Mouse (Mus musculus) urinary bladder, adult 18-20 months (tissue): ENCODE measurements around the gene Olfr1173.

ENCODE experiments used
- DNase-seq, 2 experiments: peaks; one replicate each; pipeline ENCODE4 v3.0.0; 2022; ENCODE audit warnings: low spot score in 2 of 2, mixed read lengths in 2 of 2

The Olfr1173 gene

DNA sequence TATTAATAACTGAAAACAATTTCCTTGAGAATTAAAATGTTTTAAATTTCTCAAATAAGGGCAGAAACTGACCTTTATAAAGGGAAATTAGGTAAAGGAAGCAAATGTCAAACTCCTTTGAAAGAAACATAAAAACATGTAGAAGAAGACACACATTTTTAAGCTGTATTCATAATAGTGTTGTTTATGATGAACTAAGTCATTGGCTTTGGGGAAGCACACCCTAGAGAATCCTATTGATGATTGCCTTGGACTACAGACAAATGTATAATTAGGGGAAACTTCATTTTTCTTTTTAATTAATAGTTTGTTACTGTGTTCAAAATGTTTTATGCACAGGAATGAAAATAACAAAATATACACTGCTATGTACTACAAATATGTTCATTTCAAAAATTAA is at the start of gene Olfr1173:
Gene Olfr1173, minus strand, starts transcription at position 101 of the 400 bp plus-strand sequence.
- DNase-seq: no peak

DNA sequence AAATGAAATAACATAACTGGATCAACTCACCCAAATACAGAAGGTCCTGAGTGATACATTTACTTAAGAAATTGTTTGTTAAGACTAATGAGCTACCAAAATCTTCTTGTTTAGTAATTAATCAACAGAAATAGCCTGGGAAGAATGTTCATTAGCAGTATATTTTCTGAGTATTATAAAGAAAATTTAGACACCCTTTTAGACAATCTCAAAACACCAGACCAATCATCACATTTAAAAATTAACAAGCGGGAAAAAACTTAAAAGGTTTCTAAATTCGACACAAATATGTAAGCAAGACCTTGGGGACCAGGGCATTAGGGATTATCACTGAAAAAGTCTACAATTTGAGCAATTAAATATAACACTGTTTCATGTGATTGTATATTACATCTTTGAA is 47.4 kb upstream of the Olfr1173 start, which contains the start of gene Olfr1175-ps:
Gene Olfr1175-ps, minus strand, starts transcription at position 101 of the 400 bp plus-strand sequence.
- no peak for DNase-seq

- no peak for DNase-seq
Observed at GRCm38 (mm10) chr2:88315035-88315434, 35.4 kb upstream of the Olfr1173 start, which contains the start of gene Olfr1174-ps. Olfr1174-ps (minus strand) TSS chr2:88315135.

DNA sequence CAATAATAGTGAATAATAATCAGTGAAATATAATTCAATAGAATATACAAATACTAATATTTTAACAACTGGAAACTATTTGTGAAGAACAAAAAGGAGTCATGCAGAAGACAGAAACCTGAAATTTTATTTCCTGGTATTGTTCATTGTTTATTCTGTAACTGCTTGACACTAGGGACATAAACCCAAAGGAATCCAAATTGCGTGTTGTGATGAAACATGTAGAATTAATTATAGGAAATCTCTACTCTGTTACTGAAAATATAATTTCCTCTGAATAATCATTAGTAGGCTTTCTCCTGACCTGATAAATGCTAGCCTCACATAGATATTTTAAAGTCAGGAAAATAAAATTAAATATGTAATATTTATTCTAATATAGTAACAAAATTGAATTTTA is 51.4 kb downstream of the Olfr1173 start, which contains the start of gene Olfr1170:
Gene Olfr1170, minus strand, starts transcription at position 101 of the 400 bp plus-strand sequence.
- DNase-seq: no peak
